Mouse (Mus musculus): Measurements from ENCODE around the gene Il10rb.

Il10rb gene

GRCm38 (mm10) chr16:91405640-91406584 is at the start of gene Il10rb:
TSS of gene Il10rb (plus strand) at chr16:91406164.
- CTCF ChIA-PET, result interaction anchor here (0.8 to 2.6 kb wide), 6 partner anchors 10 to 106 kb away, joined by 3 to 9 read pairs (median 4); no protein-coding TSS in a partner anchor
- POLR2A ChIA-PET, result interaction anchor here in 3 of 4 experiments (0.5 to 2.0 kb wide), 20 partner anchors 9 to 589 kb away, joined by 3 to 7 read pairs (median 3); partner anchors contain the start of genes Ifnar1 (in 3 of the 3), Gart (in 1 of the 3), Ifnar2 (in 1 of the 3) and Son (in 1 of the 3)

DNA sequence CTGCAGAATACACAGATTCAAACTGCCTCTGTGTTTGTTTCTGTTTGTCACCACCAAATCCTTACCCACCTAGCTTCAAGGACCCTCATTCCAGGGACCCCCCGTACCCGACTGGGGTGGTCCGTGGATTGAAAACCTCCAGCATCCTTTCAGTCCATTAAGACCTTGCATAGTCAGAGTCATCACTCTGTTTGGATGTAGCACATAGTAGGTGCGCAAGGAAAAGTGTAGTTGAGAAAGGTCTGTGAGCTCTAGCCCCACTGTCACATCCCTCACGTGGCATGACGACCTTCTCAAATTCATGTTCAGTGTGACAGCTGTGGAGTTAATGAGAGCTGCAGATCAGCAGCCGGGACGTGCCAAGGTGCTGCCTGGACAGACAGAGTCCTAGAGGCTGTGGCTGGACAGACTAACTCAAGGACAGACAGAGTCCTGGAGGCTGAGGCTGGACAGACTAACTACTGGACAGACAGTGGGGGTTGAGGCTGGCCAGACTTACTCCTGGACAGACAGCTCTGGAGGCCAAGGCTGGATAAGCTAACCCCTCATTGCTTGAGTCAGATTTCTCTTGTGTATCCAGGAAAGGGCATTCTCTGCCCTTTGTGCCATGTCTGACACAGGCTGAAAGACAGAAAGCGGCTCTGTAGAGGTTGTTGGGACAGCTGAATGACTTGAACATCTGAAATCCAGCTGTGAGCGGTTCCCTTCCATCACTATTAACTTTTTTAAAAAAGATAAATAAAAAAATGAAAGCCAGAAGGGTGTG is 49.0 kb upstream of the Il10rb start:
- POLR2A ChIA-PET, result interaction anchor here in 2 of 4 experiments (1.0 to 2.2 kb wide), 2 partner anchors 38 to 49 kb away, joined by 3 to 5 read pairs; partner anchors contain the start of gene Il10rb (in 1 of the 2)
- CTCF ChIA-PET, result interaction anchor here in 2 of 4 experiments (0.6 to 1.4 kb wide), 3 partner anchors 93 to 278 kb away, joined by 3 read pairs; no protein-coding TSS in a partner anchor

DNA sequence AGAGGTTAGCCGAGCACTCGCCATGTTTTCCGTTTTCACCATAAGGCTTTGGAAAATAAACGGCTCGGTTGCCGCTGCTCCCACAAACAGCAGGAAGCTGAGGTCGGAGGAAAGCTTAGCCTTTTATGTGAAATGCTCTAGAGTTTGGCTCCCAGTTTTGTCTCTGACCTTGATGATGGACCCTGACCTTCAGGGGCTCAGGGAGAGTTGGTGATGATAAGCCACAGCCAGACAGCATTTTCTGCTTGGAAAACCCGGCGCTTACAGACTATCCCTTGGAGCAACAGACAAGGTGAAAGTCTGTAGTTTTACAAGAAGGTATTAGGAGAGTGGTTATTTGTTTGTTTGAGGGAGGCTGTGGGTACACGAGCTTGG is 48.5 kb upstream of the Il10rb start:
- ChIA-PET CTCF (interaction anchor here in 2 of 4 experiments (0.6 to 1.7 kb wide), 7 partner anchors 8 to 279 kb away, joined by 3 to 11 read pairs (median 3); no protein-coding TSS in a partner anchor), POLR2A (interaction anchor here in 2 of 4 experiments (0.8 to 2.2 kb wide), 3 partner anchors 10 to 48 kb away, joined by 3 to 5 read pairs (median 3); partner anchors contain the start of gene Il10rb (in 1 of the 2))

GRCm38 (mm10) chr16:91358555-91358954 is 47.4 kb upstream of the Il10rb start:
- POLR2A ChIA-PET, result interaction anchor here (0.6 to 2.2 kb wide), 8 partner anchors 11 to 1117 kb away, joined by 3 to 5 read pairs (median 3); partner anchors contain the start of gene Il10rb (in 1 of the 4)
- CTCF ChIA-PET, result interaction anchor here (0.6 to 1.7 kb wide), 56 partner anchors 9 to 1257 kb away, joined by 3 to 11 read pairs (median 4); partner anchors contain the start of genes Ifnar2 (in 2 of the 4), Il10rb (in 2 of the 4) and Dnajc28 (in 1 of the 4)

DNA sequence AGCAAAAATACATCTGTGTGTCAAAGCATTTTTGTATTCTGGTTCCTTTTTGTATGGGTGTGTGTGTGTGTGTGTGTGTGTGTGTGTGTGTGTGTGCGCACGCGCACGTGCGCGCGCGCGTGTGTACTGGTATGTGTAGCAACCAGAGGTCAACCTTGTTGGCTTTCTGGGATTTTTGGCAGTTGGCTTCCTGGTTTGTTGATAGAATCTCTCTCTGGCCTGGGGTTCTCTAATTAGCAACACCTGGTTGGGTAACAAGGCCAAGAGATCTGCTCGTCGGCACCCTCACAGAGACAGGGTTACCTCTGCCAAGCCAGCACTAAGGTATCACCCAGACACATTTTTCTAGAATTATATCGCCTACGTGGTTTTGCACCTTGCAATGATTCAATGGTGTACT is 46.4 kb upstream of the Il10rb start:
- ChIA-PET POLR2A (interaction anchor here in 1 of 4 experiments (0.9 to 1.0 kb wide), 2 partner anchors 20 to 529 kb away, joined by 3 read pairs; no protein-coding TSS in a partner anchor), CTCF (interaction anchor here in 2 of 4 experiments (1.1 to 1.5 kb wide), 2 partner anchors 90 to 154 kb away, joined by 4 to 7 read pairs; no protein-coding TSS in a partner anchor)

- CTCF ChIA-PET, result interaction anchor here in 2 of 4 experiments (0.5 to 0.6 kb wide), 2 partner anchors 30 to 90 kb away, joined by 3 read pairs; partner anchors contain the start of gene Olig1 (in 1 of the 2)
Observed at GRCm38 (mm10) chr16:91360162-91360561, 45.8 kb upstream of the Il10rb start.

GRCm38 (mm10) chr16:91362006-91362405 is 44.0 kb upstream of the Il10rb start:
- ChIA-PET POLR2A (interaction anchor here in 1 of 4 experiments (1.8 kb wide), 1 partner anchor 123 kb away, joined by 5 read pairs; the partner anchor contains the start of gene Ifnar1), CTCF (interaction anchor here in 1 of 4 experiments (0.7 kb wide), 1 partner anchor 989 kb away, joined by 4 read pairs; no protein-coding TSS in a partner anchor)

More at GRCm38 (mm10) chr16:91360162-91360561, 45.8 kb upstream of the Il10rb start:
- POLR2A ChIA-PET, result interaction anchor here in 1 of 4 experiments (0.9 kb wide), 1 partner anchor 19 kb away, joined by 3 read pairs; no protein-coding TSS in a partner anchor

DNA sequence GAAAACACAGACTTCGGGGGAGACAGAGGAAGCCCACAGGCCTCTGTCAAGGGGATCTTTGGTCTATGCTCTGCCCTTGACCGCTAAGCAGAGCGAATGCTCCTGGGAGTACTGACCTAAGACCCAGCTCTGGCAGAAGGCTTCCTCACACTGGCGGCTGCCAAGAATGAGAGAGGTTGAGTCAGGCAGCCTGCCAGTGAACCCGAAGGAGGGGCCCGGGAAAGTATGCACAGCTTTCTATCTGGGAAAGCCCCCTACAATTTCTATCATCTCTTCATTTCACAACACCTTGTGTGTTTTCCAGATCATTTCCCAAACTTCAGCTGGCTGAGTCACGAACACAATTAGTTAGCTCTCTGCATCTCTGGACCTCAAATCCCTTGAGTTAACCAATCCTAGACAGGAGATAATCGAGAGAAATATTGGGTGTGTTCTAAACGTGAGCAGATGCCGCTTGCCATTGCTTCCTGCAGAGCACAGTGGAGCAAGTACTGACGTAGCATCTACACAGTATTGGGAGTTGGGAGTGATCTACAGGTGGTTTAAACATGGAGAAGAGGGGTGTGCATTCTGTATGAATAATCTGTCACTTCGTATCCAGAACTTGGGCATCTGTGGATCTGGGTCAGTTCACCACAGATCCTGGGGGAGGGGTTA is 43.2 kb upstream of the Il10rb start:
- CTCF ChIA-PET, result interaction anchor here in 1 of 4 experiments (0.7 kb wide), 1 partner anchor 365 kb away, joined by 3 read pairs; no protein-coding TSS in a partner anchor
- POLR2A ChIA-PET, result no interaction called here

- ChIA-PET CTCF (no interaction called here), POLR2A (interaction anchor here in 1 of 4 experiments (0.9 kb wide), 1 partner anchor 16 kb away, joined by 4 read pairs; no protein-coding TSS in a partner anchor)
Observed at GRCm38 (mm10) chr16:91363483-91363882, 42.5 kb upstream of the Il10rb start.

GRCm38 (mm10) chr16:91366567-91366966 is 39.4 kb upstream of the Il10rb start:
- CTCF ChIA-PET, result no interaction called here
- POLR2A ChIA-PET, result interaction anchor here in 2 of 4 experiments (0.5 kb wide), 2 partner anchors 15 to 569 kb away, joined by 3 read pairs; no protein-coding TSS in a partner anchor

GRCm38 (mm10) chr16:91367066-91367465 is 38.9 kb upstream of the Il10rb start:
- POLR2A ChIA-PET, result no interaction called here
- CTCF ChIA-PET, result no interaction called here

GRCm38 (mm10) chr16:91372577-91373472 is 33.1 kb upstream of the Il10rb start, which contains the start of gene Ifnar2:
TSS of gene Ifnar2 (plus strand) at chr16:91372783.
- CTCF ChIA-PET, result interaction anchor here in 2 of 4 experiments (1.4 to 1.9 kb wide), 2 partner anchors 14 kb away, joined by 4 to 8 read pairs; no protein-coding TSS in a partner anchor
- POLR2A ChIA-PET, result interaction anchor here in 2 of 4 experiments (0.8 to 1.6 kb wide), 7 partner anchors 8 to 278 kb away, joined by 3 to 6 read pairs (median 3); partner anchors contain the start of genes Gart (in 1 of the 2), Il10rb (in 1 of the 2) and Son (in 1 of the 2)

DNA sequence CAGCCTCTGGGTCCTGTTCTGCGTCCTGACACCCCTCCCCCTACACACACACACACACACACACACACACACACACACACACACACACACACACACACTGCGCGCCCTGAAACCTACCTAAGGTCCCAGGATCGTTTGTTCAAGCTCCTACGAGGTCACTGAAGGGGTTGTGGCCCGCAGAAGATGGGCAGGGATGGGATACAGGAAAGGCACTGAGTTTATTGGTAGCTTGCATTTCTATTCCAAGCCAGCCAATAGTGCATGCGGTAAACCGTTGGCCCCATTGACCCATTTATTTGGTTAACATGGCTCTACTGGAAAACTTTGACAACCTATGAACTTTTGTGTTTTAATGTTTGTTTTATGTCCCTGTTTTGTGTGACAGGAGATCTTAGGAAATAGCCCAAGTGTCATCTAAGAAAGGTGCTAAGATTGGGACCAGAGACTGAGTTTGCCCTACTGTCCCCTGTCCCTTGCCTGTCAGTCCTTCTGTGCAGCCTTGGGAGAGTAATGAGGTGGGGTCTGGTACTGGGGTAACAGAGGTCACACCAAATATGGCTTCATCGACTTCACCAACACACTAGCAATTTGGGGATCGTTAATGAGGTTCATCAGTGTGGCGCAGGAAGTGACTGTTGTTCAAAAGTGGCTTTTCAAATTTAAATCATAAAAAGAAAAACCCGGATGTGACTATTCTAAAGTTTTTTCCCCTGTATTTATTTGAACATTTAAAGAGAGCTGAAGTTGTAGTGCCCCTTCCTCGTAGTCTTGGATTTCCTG is 32.3 kb upstream of the Il10rb start:
- POLR2A ChIA-PET, result interaction anchor here in 3 of 4 experiments (0.5 to 1.6 kb wide), 10 partner anchors 9 to 624 kb away, joined by 3 to 8 read pairs (median 3); partner anchors contain the start of genes Gart (in 1 of the 3), Il10rb (in 1 of the 3) and Son (in 1 of the 3)
- CTCF ChIA-PET, result interaction anchor here in 2 of 4 experiments (0.6 to 1.9 kb wide), 3 partner anchors 15 to 296 kb away, joined by 3 to 8 read pairs (median 4); no protein-coding TSS in a partner anchor

- ChIA-PET CTCF (interaction anchor here in 1 of 4 experiments (1.9 kb wide), 1 partner anchor 16 kb away, joined by 8 read pairs; no protein-coding TSS in a partner anchor), POLR2A (interaction anchor here in 2 of 4 experiments (0.5 to 1.6 kb wide), 5 partner anchors 9 to 624 kb away, joined by 3 to 8 read pairs (median 3); no protein-coding TSS in a partner anchor)
Observed at GRCm38 (mm10) chr16:91374253-91374634, 31.7 kb upstream of the Il10rb start.

- CTCF ChIA-PET, result interaction anchor here in 1 of 4 experiments (1.7 kb wide), 1 partner anchor 18 kb away, joined by 8 read pairs; no protein-coding TSS in a partner anchor
Observed at GRCm38 (mm10) chr16:91376701-91377100, 29.3 kb upstream of the Il10rb start.

More at GRCm38 (mm10) chr16:91376701-91377100, 29.3 kb upstream of the Il10rb start:
- POLR2A ChIA-PET, result interaction anchor here in 2 of 4 experiments (0.6 to 0.9 kb wide), 2 partner anchors 10 to 804 kb away, joined by 3 to 4 read pairs; no protein-coding TSS in a partner anchor
